16 mouse cellular contexts compared by ENCODE assay signal in genomic region chr8:124394951-124395350, GRCm38 (mm10). TPM values are rescaled to one million over a fixed set of nuclear protein-coding genes. Genes with fewer than 3 reads are reported as not detected.
"Had no signal": no experiment of that assay in that cellular context is flagged by ENCODE, and none has a peak within 500 bp of the region (broad histone marks: within the 10 kb centered on the region; RNA-seq: fewer than 3 reads in every experiment).

No protein-coding gene starts in this region.

- H3K27me3 ChIP-seq: hindbrain, embryonic 15.5 days; kidney, embryonic 15.5 days; limb, embryonic 13.5 days; midbrain, embryonic 13.5 days had no signal

- ATAC-seq: midbrain, embryonic 13.5 days had no signal

- DNase-seq: kidney, adult 2 months; kidney, postnatal 14 days; layer of hippocampus, adult 9-11 months; layer of hippocampus, postnatal 36 days; lung, adult 18-20 months; lung, postnatal 4 days; right cerebral cortex, postnatal 14 days; thymus, adult 2 months; thymus, postnatal 25 days had no signal

- H3K4me1 ChIP-seq: kidney, embryonic 15.5 days; midbrain, embryonic 13.5 days had no signal

- H3K36me3 ChIP-seq: hindbrain, embryonic 15.5 days; kidney, embryonic 15.5 days; limb, embryonic 13.5 days; midbrain, embryonic 13.5 days had no signal

- H3K9me3 ChIP-seq: hindbrain, embryonic 15.5 days; kidney, embryonic 15.5 days; limb, embryonic 13.5 days; midbrain, embryonic 13.5 days had no signal

- H3K27ac ChIP-seq: hindbrain, embryonic 15.5 days; kidney, embryonic 15.5 days; limb, embryonic 13.5 days; liver, embryonic 14.5 days; midbrain, embryonic 13.5 days had no signal

- H3K9ac ChIP-seq: hindbrain, embryonic 15.5 days; kidney, embryonic 15.5 days; limb, embryonic 13.5 days; liver, embryonic 14.5 days; midbrain, embryonic 13.5 days had no signal

- H3K4me2 ChIP-seq: hindbrain, embryonic 15.5 days; kidney, embryonic 15.5 days; limb, embryonic 13.5 days; midbrain, embryonic 13.5 days had no signal

- H3K4me3 ChIP-seq: hindbrain, embryonic 15.5 days; kidney, embryonic 15.5 days; limb, embryonic 13.5 days; megakaryocyte, embryonic 14.5 days; midbrain, embryonic 13.5 days had no signal

RNA-seq across cellular contexts. Expression of gene Pgbd5, which starts 44.5 kb away (rescaled TPM):
- total RNA-seq: liver, adult 2 months had no signal
- polyA plus RNA-seq: liver, adult 2 months had no signal
